Mouse (Mus musculus): ENCODE measurements around the gene Gm17428. TPM values are rescaled to one million over a fixed set of nuclear protein-coding genes. Genes with fewer than 3 reads are reported as not detected.

Gm17428 gene
- polyA plus RNA-seq, 1 experiment from 2014 or later = not detected

DNA sequence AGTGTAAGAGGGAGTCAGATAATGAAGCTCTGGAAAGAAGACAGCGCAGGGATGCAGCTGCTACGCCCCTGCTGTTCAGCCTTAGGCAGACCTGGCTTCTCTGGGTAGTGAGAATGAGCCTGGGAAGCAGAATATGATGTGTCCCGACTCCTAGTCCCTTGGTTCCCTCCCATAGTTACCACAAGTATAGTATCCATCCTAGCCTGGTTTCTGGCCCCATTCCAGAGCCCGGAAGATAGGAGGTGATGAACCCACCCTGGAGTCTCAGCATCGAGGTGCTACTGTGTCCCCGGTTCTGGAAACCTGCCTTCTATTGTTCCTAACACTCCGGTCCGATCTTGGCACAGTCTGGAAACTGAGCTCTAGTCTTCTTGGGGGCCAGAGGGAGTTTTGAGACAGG is 31.7 kb downstream of the Gm17428 start:
- 82% methylated on average over 8 of the region's 8 CpGs for WGBS

DNA sequence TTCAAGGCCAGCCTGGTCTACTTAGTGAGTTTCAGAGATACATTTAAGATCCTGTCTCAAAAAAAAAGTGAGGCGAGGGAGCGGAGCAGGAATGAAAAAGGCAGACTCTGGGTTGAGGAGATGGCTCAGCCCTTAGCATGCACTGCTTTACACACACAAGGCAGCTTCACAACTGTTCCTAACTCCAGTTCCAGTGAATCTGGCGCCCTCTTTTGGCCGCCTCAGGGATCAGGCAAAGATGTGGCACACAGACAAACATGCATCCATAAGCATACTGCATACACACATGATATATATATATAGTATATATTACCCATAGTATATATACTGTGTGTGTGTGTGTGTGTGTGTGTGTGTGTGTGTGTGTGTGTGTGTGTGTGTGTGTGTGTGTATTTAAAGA is 34.4 kb downstream of the Gm17428 start:
- H3K9me3 ChIP-seq = no peaks in the 10 kb centered on the region
- no peak overlapping the region for H3K27ac ChIP-seq
- 57% methylated on average over 4 of the region's 4 CpGs for WGBS
- H3K27me3 ChIP-seq (ENCODE audit: poor library complexity, severe bottlenecking) = no peaks in the 10 kb centered on the region
- no peaks in the 10 kb centered on the region for H3K36me3 ChIP-seq (replicated peaks)
- peaks cover 9% of the 10 kb centered on the region for H3K4me1 ChIP-seq
- no peak overlapping the region for H3K4me3 ChIP-seq
- DNase-seq (ENCODE audit: extremely low spot score, low spot score) = no peak

More for the DNA sequence above, 31.7 kb downstream of the Gm17428 start:
- H3K9me3 ChIP-seq = no peaks in the 10 kb centered on the region
- DNase-seq (ENCODE audit: extremely low spot score, low spot score) = no peak
- no peaks in the 10 kb centered on the region for H3K27me3 ChIP-seq (ENCODE audit: poor library complexity, severe bottlenecking)
- no peaks in the 10 kb centered on the region for H3K36me3 ChIP-seq (replicated peaks)
- H3K4me3 ChIP-seq = no peak overlapping the region
- peaks cover 17% of the 10 kb centered on the region for H3K4me1 ChIP-seq
- H3K27ac ChIP-seq = no peak overlapping the region

DNA sequence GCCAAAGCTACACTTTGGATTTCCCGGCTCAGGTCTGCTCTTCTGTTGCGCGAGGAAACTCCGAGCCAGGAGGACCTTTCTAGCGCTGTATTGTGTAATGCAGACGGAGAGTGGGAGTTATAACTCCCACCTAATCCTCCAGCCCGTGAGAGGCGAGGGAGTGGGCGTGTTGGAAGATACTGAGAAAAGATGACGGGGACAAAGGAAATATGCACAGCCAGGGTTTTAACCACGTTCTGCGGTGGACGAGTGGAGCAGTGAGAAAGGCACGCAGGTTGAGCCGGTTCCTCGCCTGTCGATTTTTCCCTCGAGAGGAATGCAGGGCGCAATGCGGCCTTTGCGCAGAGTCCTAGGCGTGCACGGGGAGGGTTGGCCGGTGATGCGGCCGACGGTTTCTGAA is 37.9 kb downstream of the Gm17428 start:
- peak overlapping the region; percentile 80 for H3K4me3 ChIP-seq
- no peaks in the 10 kb centered on the region for H3K9me3 ChIP-seq
- H3K4me1 ChIP-seq = peaks cover 15% of the 10 kb centered on the region
- DNase-seq (ENCODE audit: extremely low spot score, low spot score) = no peak
- peaks cover 24% of the 10 kb centered on the region for H3K36me3 ChIP-seq (replicated peaks)
- no peaks in the 10 kb centered on the region for H3K27me3 ChIP-seq (ENCODE audit: poor library complexity, severe bottlenecking)
- under 1% methylated on average over 27 of the region's 27 CpGs for WGBS
- H3K27ac ChIP-seq = peak overlapping the region; percentile 94

DNA sequence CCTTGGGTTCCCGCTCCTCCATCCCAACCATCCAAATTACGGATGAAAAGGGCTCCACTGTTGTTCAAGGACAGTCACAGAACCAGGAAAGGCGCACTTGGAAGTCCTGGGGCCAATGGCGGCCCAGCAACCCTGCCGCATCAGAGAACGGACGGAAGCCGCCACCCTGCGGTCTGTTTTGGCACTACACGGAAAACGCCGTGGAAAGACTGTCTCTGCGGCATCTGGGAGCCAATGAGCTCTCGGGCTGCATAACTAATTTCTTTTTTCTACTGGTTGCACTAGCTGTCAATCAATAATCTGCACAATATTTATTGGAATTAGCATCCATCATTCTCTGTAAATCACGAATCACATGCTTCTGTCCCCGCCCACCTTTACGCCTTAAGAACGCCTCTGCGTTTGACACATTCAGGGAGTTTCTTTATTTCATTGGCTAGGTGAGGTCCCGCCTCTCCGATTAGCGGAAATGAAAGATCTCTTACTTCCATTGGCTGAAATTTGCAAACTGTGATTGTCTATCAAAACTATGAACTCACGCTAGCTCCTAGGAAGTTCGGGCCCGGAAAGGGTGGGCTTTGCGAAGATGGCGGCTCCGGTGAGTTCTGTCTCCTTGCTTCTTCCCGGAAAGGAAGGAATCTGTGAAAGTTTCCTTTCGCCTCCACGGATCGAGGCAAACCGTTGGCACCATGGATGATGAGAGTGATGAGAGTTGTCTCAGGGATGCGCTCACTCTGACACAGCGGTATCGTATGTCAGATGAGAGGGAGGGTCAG is 38.4 kb downstream of the Gm17428 start, which contains the start of gene Ngdn:
Gene Ngdn (plus strand): TSS at position 464 of the 776 bp plus-strand sequence.
- peak within 1 kb of the TSS; percentile 80 for H3K4me3 ChIP-seq
- no peaks in the 10 kb centered on the region for H3K9me3 ChIP-seq
- DNase-seq (ENCODE audit: extremely low spot score, low spot score) = peak; percentile 97
- H3K27ac ChIP-seq = peak within 1 kb of the TSS; percentile 94
- WGBS = under 1% methylated on average over 36 of the region's 36 CpGs
- H3K4me1 ChIP-seq = peaks cover 15% of the 10 kb centered on the region
- no peaks in the 10 kb centered on the region for H3K27me3 ChIP-seq (ENCODE audit: poor library complexity, severe bottlenecking)
- H3K36me3 ChIP-seq (replicated peaks) = peaks cover 30% of the 10 kb centered on the region

DNA sequence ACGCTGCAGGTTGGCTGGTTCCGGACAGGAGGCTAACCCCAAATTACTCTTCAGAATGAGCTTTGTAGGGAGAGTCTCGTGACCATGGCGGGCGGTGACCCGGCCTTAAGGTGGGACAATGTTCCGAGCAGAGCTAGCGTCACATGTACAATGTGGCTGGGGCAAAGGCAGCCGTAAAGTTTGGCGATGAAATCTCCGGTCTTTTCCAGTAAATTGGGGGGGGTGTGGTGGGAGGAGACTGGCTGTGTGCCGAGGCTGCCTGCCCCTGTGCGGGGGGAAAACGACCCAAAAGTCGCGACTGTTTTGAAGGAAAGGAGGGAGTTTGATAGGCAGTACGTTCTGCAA is 39.0 kb downstream of the Gm17428 start:
- under 1% methylated on average over 17 of the region's 17 CpGs for WGBS
- Histone ChIP-seq H3K36me3 (replicated peaks) (peaks cover 36% of the 10 kb centered on the region), H3K4me3 (peak overlapping the region; percentile 80), H3K4me1 (peaks cover 15% of the 10 kb centered on the region), H3K9me3 (no peaks in the 10 kb centered on the region), H3K27me3 (ENCODE audit: poor library complexity, severe bottlenecking) (no peaks in the 10 kb centered on the region), H3K27ac (peak overlapping the region; percentile 87)
- DNase-seq (ENCODE audit: extremely low spot score, low spot score) = no peak

DNA sequence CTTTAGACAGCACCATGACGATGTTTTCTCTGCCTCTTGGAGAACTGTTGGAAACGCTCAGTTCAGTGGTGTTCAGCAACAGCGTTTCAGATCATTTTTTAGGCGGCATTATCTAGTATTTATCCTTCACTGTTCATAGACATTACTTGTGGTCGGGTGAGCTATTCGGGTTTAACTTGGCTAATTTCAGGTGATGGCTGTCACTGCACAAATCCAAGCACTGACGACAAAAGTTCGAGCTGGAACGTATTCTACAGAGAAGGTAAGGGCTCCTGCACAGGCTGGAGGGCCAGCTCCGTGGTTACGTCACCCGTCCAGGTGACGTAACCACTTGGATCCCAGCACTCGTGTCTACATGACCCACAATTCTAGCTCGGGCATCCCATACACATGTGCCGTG is 40.1 kb downstream of the Gm17428 start:
- Histone ChIP-seq H3K4me3 (peak overlapping the region; percentile 80; the same call in 1 of the 2 replicates), H3K4me1 (peaks cover 15% of the 10 kb centered on the region), H3K27ac (no peak overlapping the region), H3K36me3 (replicated peaks) (peaks cover 47% of the 10 kb centered on the region), H3K9me3 (no peaks in the 10 kb centered on the region), H3K27me3 (ENCODE audit: poor library complexity, severe bottlenecking) (no peaks in the 10 kb centered on the region)
- DNase-seq (ENCODE audit: extremely low spot score, low spot score) = no peak
- WGBS = 94% methylated on average over 16 of the region's 16 CpGs

DNA sequence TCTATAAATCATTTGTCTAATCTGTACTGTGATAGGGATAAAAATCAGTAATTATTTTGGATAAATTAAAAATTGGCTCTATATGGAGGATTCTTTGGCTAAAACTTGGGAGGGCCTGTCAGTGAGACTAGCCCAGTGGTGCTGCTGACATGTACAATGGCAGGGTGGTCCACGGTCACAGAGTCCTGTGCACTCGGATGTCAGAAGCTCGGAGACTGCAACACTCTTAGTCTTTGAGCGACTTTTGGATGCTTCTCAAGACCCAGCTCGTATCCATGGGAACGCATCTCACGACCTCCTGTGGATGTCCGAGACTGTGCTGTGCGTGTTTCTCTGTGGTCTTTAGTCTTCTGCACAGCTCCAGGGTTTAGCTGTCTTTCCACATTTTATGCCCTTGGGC is 43.7 kb downstream of the Gm17428 start:
- H3K27ac ChIP-seq = no peak overlapping the region
- DNase-seq (ENCODE audit: extremely low spot score, low spot score) = no peak
- H3K4me3 ChIP-seq = no peak overlapping the region
- H3K36me3 ChIP-seq (replicated peaks) = peaks cover 81% of the 10 kb centered on the region
- H3K9me3 ChIP-seq = no peaks in the 10 kb centered on the region
- WGBS = 80% methylated on average over 9 of the region's 9 CpGs
- no peaks in the 10 kb centered on the region for H3K27me3 ChIP-seq (ENCODE audit: poor library complexity, severe bottlenecking)
- peaks cover 9% of the 10 kb centered on the region for H3K4me1 ChIP-seq

DNA sequence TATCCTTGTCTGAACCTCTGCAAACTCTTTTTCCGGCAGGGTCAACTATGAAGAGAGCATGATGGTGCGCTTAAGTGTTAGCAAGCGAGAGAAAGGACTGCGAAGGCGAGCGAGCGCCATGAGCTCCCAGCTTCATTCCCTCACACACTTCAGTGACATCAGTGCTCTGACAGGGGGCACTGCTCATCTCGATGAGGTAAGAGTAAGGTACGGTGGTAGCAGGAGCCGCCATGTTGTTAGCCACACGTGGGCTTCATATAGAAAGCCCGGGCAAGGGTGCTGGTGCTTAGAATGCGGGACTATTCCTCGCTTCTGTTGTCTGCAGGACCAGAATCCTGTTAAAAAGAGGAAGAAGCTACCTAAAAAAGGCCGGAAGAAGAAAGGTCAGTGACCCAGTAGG is 46.3 kb downstream of the Gm17428 start:
- peaks cover 76% of the 10 kb centered on the region for H3K36me3 ChIP-seq (replicated peaks)
- WGBS = 93% methylated on average over 15 of the region's 15 CpGs
- H3K4me3 ChIP-seq = no peak overlapping the region
- no peak overlapping the region for H3K27ac ChIP-seq
- peaks cover 10% of the 10 kb centered on the region for H3K4me1 ChIP-seq
- H3K9me3 ChIP-seq = no peaks in the 10 kb centered on the region
- DNase-seq (ENCODE audit: extremely low spot score, low spot score) = no peak
- no peaks in the 10 kb centered on the region for H3K27me3 ChIP-seq (ENCODE audit: poor library complexity, severe bottlenecking)

DNA sequence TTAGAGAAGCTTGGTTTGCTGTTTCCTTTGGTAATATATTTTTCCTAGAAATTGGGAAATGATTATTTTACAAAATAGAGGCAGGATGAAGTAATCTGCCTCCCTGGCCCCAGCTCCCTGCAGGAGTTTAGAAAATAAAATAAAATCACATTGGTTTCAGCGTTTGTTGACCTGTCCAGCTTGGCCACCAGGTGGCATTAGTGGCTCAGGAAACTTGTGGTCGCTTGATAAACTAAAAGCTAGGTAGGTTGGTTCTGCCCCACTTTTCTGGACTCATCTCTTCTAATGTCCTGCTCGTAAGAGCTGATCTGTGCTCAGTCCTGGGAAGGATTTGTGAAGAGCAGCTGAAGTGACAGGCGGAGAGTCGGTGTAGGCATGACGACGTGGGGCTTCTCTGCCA is 47.5 kb downstream of the Gm17428 start:
- peaks cover 66% of the 10 kb centered on the region for H3K36me3 ChIP-seq (replicated peaks)
- 67% methylated on average over 7 of the region's 7 CpGs for WGBS
- H3K9me3 ChIP-seq = no peaks in the 10 kb centered on the region
- peaks cover 23% of the 10 kb centered on the region for H3K4me1 ChIP-seq
- H3K27ac ChIP-seq = no peak overlapping the region
- no peak overlapping the region for H3K4me3 ChIP-seq
- no peaks in the 10 kb centered on the region for H3K27me3 ChIP-seq (ENCODE audit: poor library complexity, severe bottlenecking)
- DNase-seq (ENCODE audit: extremely low spot score, low spot score) = peak; percentile 60

DNA sequence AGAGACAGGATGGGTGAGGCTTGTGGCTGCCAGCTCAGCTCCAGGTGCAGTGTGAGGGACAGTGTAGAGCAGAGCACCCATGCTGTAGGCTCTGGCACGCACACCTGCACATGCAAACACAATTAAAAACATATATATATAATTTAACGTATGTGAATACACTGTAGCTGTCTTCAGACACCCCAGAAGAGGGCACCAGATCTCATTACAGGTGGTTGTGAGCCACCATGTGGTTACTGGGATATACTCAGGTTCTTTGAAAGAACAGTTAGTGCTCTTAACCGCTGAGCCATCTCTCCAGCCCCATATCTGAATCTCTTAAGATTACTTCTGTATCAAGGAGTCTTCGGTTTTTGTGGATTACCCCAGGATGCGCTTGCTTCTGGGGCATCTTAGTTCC is 48.8 kb downstream of the Gm17428 start:
- Histone ChIP-seq H3K27me3 (ENCODE audit: poor library complexity, severe bottlenecking) (0 out of 2 replicates have a peak, but pooled peaks cover 4% of the 10 kb centered on the region), H3K4me3 (no peak overlapping the region), H3K27ac (no peak overlapping the region), H3K36me3 (replicated peaks) (peaks cover 54% of the 10 kb centered on the region), H3K9me3 (no peaks in the 10 kb centered on the region), H3K4me1 (peaks cover 28% of the 10 kb centered on the region)
- 75% methylated on average over 5 of the region's 5 CpGs for WGBS
- DNase-seq (ENCODE audit: extremely low spot score, low spot score) = no peak

MicroRNA genes within 50 kb of the gene (microRNA counts, 519-probe panel; counts per million panel counts)
- microRNA mmu-miR-208a = 341 counts per million, percentile 65 among the panel's probes with 10 or more counts
- microRNA mmu-miR-208b = 341 counts per million, percentile 65 among the panel's probes with 10 or more counts

Small RNA genes within 50 kb of the gene (microRNA-seq; reads per million reads assigned to microRNA genes)
- gene Mir208a (3.9 reads per million, percentile 8 among the genes with 10 or more reads in this experiment), gene Mir208b (29.0 reads per million, percentile 35 among the genes with 10 or more reads in this experiment)

Other genes starting within 250 kb of the Gm17428 start
- gene Slc7a8, start 195.0 kb upstream of the Gm17428 start, polyA plus RNA-seq (2016; fragmentation: Nextera tagmentation; extraction: Ambion mirVana) = 1.0 and 2.3 TPM in 2 replicates
- gene Rnf212b, start 162.8 kb upstream of the Gm17428 start, polyA plus RNA-seq (2016; fragmentation: Nextera tagmentation; extraction: Ambion mirVana) = not detected in 2 replicates
- gene Homez, start 106.0 kb upstream of the Gm17428 start, polyA plus RNA-seq (2016; fragmentation: Nextera tagmentation; extraction: Ambion mirVana) = 24.0 and 29.5 TPM in 2 replicates
- gene Ppp1r3e, start 99.4 kb upstream of the Gm17428 start, polyA plus RNA-seq (2016; fragmentation: Nextera tagmentation; extraction: Ambion mirVana) = 0.96 and 1.0 TPM in 2 replicates
- 2.2 and 2.5 TPM in 2 replicates for gene Bcl2l2, start 93.6 kb upstream of the Gm17428 start, polyA plus RNA-seq (2016; fragmentation: Nextera tagmentation; extraction: Ambion mirVana)
- gene Gm20521, start 93.5 kb upstream of the Gm17428 start, polyA plus RNA-seq (2016; fragmentation: Nextera tagmentation; extraction: Ambion mirVana) = not detected in 2 replicates
- gene Pabpn1, start 84.4 kb upstream of the Gm17428 start, polyA plus RNA-seq (2016; fragmentation: Nextera tagmentation; extraction: Ambion mirVana) = 168 and 174 TPM in 2 replicates
- 38.8 and 40.0 TPM in 2 replicates for gene Slc22a17, start 63.8 kb upstream of the Gm17428 start, polyA plus RNA-seq (2016; fragmentation: Nextera tagmentation; extraction: Ambion mirVana)
- gene Efs, start 50.8 kb upstream of the Gm17428 start, polyA plus RNA-seq (2016; fragmentation: Nextera tagmentation; extraction: Ambion mirVana) = 38.3 and 39.0 TPM in 2 replicates
- not detected in 2 replicates for gene Il25, start 44.2 kb upstream of the Gm17428 start, polyA plus RNA-seq (2016; fragmentation: Nextera tagmentation; extraction: Ambion mirVana)
- 0.26 and 0.81 TPM in 2 replicates for gene Cmtm5, start 40.7 kb upstream of the Gm17428 start, polyA plus RNA-seq (2016; fragmentation: Nextera tagmentation; extraction: Ambion mirVana)
- gene Myh6, start 10.0 kb upstream of the Gm17428 start, polyA plus RNA-seq (2016; fragmentation: Nextera tagmentation; extraction: Ambion mirVana) = 0.38 and 0.41 TPM in 2 replicates
- gene Myh7, start 17.7 kb downstream of the Gm17428 start, polyA plus RNA-seq (2016; fragmentation: Nextera tagmentation; extraction: Ambion mirVana) = 0.63 and 0.72 TPM in 2 replicates
- 102 and 104 TPM in 2 replicates for gene Ngdn, start 38.5 kb downstream of the Gm17428 start, polyA plus RNA-seq (2016; fragmentation: Nextera tagmentation; extraction: Ambion mirVana)
- 8.1 and 9.2 TPM in 2 replicates for gene Zfhx2, start 115.4 kb downstream of the Gm17428 start, polyA plus RNA-seq (2016; fragmentation: Nextera tagmentation; extraction: Ambion mirVana)
- gene Thtpa, start 117.9 kb downstream of the Gm17428 start, polyA plus RNA-seq (2016; fragmentation: Nextera tagmentation; extraction: Ambion mirVana) = 30.5 and 31.4 TPM in 2 replicates
- 16.4 and 18.5 TPM in 2 replicates for gene Ap1g2, start 129.7 kb downstream of the Gm17428 start, polyA plus RNA-seq (2016; fragmentation: Nextera tagmentation; extraction: Ambion mirVana)
- gene Jph4, start 140.0 kb downstream of the Gm17428 start, polyA plus RNA-seq (2016; fragmentation: Nextera tagmentation; extraction: Ambion mirVana) = 0.31 and 0.56 TPM in 2 replicates
- gene Dhrs2, start 245.1 kb downstream of the Gm17428 start, polyA plus RNA-seq (2016; fragmentation: Nextera tagmentation; extraction: Ambion mirVana) = not detected in 2 replicates

Measured in forebrain, embryonic 10.5 days (tissue).